Mouse (Mus musculus) central nervous system, embryonic 11.5 days (tissue): ENCODE results near the gene Gm3182. TPM values are rescaled to one million over a fixed set of nuclear protein-coding genes. Genes with fewer than 3 reads are reported as not detected.

ENCODE experiments used
- polyA plus RNA-seq: library from polyadenylated mRNA; depleted of rRNA; stranded (reverse); fragments of >200 nt; gene quantifications from 2 replicates; pipeline ENCODE4 v1.2.3, GENCODE M21; 2012; rRNA removed

The Gm3182 gene
- 0.04 TPM in 1 of 2 replicates, not detected in the other for polyA plus RNA-seq

GRCm38 (mm10) chr14:4481445-4481844, at the start of gene Gm3182:
Gene Gm3182 (plus strand): TSS chr14:4481745.

Other genes starting within 250 kb of the Gm3182 start
- not detected in 2 replicates for gene Gm3138, start 232.1 kb upstream of the Gm3182 start, polyA plus RNA-seq
- not detected in 2 replicates for gene Gm3149, start 164.5 kb upstream of the Gm3182 start, polyA plus RNA-seq
- 0.35 and 1.1 TPM in 2 replicates for gene 2610042L04Rik, start 147.0 kb upstream of the Gm3182 start, polyA plus RNA-seq
- gene Gm3159, start 84.2 kb upstream of the Gm3182 start, polyA plus RNA-seq: not detected in 2 replicates
- 0.62 and 1.3 TPM in 2 replicates for gene Gm3164, start 66.3 kb upstream of the Gm3182 start, polyA plus RNA-seq
- 3.3 and 5.4 TPM in 2 replicates for gene Gm3173, start 50.8 kb upstream of the Gm3182 start, polyA plus RNA-seq
- not detected in 2 replicates for gene Gm3047, start 73.7 kb downstream of the Gm3182 start, polyA plus RNA-seq
- gene Gm8159, start 150.6 kb downstream of the Gm3182 start, polyA plus RNA-seq: not detected in 2 replicates
- gene Gm3239, start 182.4 kb downstream of the Gm3182 start, polyA plus RNA-seq: 0.08 and 0.36 TPM in 2 replicates
- not detected in 2 replicates for gene Gm7876, start 227.5 kb downstream of the Gm3182 start, polyA plus RNA-seq
- gene Gm3252, start 245.0 kb downstream of the Gm3182 start, polyA plus RNA-seq: 0.62 and 1.6 TPM in 2 replicates